Mouse (Mus musculus) right cerebral cortex, postnatal 36 days (tissue): ENCODE measurements around the gene Fli1.

Source experiments
- DNase-seq, 2 experiments: peaks; one replicate each; pipeline ENCODE4 v3.0.0; 2022; ENCODE audit warnings: low spot score in 2 of 2, mixed read lengths in 1 of 2

Gene Fli1

DNA sequence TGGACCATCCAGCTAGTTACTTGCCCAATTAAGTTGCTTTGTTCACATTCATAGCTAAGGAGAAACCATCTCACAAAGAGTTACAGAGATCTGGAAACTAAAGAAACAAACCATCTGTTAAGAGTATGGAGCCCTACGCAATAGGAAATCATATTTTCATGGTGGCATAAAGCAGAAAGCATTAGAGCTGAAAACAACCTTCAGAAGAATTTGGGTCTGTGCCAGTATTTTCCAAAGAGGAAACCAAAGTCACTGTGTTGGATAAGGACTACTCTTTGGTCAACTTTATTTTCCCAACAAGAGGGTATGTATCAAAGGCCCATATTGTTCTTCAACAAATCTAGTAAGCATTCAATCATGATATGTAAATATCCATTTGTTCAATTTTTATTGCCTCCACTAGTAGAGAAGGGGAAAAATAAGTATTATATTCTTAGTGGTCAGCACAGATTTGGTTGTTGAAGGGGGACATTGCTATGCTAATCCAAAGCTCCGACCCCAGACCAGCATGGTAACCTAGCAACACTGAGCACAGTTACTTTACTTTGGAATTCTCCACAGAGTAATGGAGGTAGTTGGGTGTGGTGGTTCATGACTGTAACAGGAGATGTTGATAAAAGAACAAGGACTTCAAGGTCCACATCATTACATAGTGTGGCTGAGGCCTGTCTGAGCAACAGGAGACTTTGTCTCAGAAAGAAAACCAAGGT, 20.0 kb downstream of the Fli1 start:
- DNase-seq = no peak

DNA sequence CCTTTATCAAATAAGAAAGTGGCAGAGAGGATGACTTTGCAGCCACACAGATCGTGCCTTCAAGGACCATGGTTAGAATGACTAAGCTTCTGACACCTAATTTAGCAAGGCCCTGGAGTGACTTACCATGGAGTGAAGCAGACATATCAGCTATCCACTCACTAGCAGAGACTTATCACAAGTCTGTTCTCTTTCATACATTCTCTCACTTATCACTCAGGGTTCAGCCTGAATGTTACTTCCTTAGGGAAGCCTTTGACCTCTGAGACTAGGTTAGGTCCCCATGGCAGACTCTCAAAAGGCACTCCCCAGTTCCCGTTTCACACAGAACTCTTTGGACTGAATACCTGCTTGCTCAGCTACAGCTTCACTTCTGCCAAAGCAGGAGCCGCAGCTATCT, 21.3 kb downstream of the Fli1 start:
- no peak for DNase-seq

DNA sequence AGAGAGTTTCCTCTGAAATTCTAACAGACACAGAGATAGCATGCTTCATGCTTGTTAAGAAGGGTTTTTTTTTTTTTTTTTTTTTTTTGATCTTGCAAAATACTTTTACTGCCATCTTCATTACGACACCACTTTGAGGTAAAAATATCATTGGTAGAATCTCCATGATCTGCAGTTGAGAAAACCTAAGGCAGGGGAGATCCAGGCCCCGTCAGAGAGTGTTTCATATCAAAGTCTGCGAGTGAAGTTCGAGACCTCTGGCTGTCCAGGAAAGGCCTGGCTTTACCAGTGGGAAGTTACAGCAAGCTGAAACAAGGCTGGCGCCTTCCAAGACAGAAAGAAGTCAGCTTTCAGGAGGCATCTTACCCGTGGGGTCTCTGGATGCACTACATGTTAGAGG, 21.8 kb downstream of the Fli1 start:
- no peak for DNase-seq

DNA sequence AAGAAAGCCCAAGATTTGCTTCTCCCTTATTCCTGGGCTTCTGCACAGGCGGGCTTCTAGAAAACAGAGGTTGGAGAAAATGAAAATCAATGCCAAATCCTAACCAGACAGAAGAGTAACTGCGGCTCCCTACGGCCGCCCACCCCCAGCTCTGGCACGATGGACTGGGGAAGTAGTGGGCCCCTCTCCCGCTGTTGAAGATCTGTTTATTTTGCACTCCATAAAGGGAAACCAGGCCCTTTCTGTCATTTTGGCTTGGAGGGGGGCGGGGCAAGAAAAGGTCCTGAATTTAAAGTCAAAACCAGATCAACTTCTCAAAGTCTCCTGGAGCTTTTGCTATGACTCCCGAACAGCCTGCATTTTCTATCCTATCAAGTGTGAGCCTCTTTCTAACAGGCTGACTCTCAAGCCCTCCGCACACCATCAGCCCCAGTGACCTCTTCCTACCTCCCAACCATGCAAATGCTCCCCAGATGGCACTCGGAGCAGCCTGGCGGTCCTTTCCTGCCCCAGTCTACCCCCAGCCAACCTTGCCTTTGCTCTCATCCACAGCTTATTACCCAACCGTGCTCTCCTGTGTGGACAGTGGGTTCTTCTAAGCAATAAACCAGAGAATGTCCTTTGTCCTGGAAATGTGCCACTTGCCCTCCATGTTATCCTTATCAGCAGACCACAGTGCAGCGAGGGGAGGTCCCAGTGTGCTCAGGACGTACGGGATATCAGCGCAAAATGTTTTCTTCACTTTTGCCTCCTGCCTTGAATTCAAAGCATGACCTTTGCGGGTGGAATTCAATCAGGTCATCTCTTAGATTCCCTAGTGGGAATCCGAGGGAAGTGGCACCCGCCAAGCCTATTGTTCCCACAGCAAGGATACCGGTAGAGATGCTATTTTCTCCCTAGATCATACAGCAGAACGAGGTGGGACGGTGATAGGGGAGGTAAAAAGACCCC, 23.3 kb downstream of the Fli1 start:
- no peak for DNase-seq

DNA sequence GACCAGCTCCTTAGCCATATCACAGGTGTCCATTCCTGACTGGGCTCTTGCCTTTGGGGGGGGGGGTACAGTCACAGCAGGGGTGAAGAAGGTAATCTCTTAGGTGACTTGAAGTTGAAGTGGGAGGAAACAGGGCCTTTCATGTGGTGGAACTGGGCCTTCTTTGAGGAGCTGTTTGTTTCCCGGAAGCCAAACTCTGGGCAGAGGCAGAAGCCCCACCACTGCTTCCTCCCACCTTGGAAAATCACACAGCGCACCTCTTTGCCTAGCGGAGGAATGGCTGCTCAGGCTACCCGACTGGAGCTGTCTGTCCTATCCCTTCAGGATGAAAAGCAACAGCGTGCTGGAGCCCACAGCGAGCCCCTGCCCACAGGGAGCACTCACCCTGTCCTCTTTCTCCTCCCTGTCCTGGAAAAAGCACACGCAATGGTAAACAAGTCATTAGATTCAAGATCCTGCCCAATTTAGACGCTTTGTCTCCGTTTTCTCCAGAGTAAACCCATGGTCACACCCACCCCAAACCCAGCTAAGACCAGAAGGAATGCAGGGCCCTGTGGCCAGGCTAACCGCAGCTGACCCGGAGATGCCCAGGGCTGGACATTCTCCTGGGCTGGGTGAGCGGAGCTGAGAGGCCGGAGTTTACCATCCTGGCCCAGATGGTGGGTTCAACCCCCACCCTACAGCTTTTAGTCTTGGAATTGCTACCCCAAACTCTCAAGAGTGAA, 24.1 kb downstream of the Fli1 start:
- no peak for DNase-seq

DNA sequence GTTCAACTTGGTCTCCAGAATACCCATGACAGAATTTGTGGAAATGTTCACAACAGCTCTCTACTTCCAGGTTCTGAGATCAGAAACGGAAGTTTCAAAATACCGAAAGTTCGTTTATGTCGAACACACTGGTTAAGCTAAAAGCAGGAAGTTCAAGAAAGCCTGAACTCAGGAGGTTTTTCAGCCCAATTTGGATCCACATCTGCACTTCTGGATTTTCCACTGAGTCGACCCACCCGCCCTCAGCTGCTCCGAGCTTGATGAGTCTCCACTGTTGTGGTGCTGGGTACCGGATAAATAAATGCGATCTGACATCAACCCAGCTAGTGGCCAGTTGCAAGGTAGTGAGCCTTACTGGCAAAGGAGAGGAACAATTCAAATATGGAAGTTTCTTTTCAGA, 26.0 kb downstream of the Fli1 start:
- DNase-seq = no peak

DNA sequence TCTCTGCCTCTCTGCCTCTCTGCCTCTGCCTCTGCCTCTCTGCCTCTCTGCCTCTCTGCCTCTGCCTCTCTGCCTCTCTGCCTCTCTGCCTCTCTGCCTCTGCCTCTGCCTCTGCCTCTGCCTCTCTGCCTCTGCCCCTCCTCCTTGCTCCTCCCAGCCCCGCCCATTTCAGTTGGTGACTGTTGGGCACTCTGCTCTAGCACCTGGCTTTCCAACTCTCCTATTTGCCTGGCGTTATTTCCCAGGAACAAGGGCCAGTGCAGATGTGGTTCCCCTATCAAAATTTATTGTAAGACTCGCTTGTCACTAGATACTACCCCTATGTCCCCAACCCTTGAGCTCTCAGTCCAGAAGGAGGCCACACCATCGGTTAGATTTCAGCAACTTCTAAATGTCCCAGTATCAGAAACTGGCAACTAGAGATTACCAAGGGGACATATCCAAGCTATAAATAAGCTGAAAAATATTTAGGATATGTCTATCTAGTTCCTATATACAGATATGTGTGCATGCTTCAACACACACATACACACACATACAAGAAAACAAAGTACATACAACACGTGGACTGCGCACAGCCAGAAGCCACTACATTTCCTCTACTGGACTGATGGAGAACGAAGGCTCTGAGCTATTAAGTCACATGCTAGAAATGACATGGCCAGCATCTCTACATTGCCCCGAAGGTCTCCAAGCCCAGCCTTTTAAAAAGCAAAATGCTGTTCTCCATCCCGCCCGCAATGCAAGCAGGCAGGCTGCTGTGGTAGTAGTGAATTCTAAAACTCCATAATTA, 26.6 kb downstream of the Fli1 start:
- no peak for DNase-seq

DNA sequence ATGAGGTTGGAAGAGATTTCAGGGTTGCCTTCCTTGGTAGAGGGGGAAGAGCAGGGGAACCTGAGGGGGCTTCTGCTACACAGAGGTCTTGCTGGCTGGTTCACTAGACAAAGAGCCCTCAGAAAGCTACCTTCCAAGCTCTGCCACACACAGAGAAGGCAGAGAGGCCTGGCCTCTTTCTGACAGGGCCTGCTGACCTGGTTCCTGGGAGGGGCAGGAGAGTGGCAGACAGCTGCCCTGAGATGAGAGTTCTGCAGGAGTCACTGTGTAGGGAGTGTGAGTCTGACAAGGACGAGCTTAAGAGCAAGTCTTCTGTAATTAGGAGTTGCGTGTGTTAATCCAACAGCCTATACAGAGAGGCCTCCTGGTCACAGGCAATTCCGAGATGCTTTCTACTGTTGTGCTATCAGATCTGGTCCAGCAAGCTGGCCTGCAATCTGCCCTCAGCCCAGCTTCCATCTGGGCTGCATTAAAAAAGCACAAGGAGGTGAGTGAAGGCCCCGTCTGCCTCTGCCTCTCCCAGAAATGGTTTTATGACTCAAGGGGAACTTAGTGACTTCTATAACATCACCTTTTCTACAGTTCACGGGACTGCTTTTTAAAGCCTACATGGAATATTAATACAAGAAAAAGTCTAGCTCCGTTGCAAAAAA, 28.1 kb downstream of the Fli1 start:
- no peak for DNase-seq

DNA sequence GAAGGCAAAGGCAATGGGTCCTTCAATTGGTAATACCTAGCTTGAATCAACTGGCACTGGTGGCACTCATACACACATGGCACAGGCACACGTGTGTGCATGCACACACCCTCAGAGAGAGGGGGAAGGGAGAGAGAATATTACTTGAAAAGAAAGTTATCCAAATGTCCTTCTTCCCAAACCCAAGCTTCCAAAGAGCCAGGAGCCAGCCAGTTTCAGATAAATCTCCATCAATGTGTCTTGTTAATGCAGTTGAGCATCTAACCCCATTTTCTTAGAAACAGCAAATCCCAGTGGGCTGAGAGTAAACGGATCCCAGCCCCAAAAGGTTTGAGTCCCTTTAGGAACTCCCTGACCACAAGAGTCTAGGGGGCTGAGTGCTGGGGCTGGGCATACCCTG, 29.2 kb downstream of the Fli1 start:
- no peak for DNase-seq

DNA sequence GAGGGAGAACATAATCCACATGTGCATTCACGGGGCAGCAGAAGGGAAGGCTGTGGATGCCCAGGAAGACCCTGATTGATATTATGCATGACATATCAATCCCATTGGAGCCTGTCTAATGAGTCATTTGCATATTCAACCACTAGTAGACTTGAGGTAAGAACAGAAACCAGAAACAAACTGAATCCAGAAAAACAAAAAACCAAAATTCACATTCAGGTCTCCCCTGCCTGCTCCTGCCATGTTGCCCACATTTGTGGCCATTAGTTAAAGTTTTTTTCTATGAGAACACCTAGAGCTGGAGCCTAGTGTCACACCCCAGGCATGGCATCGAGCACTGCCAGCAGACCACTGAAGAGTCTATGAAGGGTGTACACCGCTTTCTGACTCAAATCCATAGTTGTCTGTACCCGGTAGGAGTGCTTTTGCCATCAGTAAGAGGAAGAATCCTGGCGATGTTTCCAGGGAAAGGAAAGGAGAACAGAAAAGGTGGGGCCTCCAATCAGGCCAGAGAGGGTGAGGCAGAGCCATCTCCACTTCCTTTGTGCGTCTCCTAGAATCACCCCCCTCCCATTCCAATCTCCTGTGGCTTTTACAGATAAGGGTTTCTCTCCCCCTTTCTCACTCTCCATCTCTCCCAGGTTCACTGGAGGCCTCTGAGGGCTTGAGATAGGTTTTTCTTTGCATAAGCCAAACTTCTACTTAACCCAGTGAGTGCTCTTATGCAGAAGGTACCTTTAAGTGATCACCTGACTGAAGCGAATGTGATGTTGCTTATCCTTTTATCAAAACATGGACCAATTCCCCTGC, 32.0 kb downstream of the Fli1 start:
- DNase-seq = no peak

GRCm38 (mm10) chr9:32509706-32510156, 32.9 kb downstream of the Fli1 start:
- DNase-seq = no peak

GRCm38 (mm10) chr9:32508648-32509047, 34.0 kb downstream of the Fli1 start:
- no peak for DNase-seq

DNA sequence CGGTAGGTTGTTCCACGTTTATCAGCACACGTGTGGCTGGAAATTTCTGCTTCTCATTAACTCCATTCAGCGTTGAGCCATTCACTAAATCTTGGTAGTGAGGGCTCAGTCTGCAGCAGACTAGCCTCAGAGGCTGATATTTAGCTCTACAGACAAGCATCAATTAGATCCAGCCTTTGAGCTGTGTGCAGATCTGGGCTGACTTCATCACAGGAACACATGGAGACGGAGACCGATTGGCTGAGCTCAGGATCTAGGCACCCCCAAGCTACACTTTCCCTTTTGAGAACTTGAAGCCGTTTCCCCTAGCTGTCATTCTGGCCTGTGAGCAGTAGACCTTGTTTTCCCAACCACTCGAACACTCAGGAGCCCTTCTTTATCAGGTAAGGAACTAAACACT, 34.5 kb downstream of the Fli1 start:
- no peak for DNase-seq

DNA sequence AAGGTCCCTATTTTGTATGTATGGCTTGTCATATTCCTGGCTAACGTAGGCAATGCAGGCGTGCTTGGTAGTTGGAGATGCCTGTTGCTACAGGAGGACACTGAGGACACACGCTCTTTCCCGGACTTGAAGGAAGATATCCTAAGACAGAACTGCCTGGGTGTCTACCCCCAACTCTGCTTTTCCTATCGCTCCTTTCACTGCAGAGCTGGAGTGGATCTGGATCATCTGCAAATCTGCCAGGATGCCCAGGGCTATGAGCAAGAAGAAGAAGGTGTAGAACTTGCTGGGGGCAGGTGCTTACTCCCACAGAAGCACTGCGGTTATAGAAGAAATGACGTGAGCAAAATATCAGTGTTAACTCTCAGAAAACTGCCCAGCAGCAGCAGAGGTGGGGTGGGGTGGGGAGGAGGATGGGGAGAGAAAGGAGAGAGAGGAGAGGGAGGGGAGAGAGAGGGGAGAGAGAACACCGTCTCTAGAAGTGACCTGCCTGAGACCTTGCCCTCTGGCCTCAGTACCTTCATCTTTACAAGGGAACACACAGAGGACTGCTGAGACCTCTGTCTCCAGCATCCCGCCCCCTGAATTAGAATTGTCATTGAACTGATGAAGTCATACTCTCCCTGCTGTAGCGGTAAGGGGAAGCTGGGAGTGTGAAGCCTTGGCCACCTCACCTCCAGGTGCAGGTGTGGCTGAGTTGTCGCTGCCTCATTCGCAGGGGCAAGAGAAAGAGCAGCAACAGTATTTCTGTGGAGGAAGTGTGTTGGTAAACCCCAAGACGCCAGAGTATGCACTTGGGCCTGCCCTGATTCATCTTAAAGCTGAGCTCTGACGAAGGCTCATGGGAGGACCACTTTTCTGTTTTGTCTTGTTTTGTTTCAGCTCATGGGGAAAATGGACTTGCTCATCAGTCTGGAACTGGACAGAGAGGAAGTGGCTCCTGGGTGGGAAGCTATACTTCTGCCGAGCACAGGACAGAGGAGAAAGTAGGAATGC, 35.5 kb downstream of the Fli1 start:
- no peak for DNase-seq

- DNase-seq = no peak
Measured at GRCm38 (mm10) chr9:32506161-32506560, 36.5 kb downstream of the Fli1 start.

DNA sequence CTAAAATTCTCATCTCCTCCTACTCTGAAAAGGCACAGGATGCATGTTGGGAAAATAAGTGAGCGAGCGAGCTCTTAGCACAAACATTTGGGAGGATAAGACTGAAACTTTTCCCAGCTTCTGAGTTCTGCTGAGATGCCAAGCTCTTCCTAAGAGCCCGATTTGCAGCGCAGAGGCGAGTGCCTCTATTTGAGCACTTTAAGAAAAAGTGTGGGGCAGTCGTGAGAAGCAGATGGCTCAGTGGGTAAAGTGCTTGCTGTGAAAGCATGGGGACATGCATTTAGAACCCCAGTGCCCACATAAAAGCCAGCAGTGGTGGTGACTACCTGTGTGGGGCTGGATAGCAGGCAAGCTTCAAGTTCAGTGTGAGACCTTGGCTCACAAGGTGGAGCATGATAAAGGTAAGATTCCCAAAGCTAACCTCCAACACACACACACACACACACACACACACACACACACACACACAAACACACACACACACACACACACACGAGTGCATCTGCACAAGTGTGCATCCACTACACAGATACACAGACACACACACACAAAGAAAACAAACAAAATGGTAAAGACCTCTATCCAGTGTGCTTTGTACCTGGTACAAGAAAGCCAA, 37.1 kb downstream of the Fli1 start:
- peak in 1 of 2 experiments; percentile 34 for DNase-seq

DNA sequence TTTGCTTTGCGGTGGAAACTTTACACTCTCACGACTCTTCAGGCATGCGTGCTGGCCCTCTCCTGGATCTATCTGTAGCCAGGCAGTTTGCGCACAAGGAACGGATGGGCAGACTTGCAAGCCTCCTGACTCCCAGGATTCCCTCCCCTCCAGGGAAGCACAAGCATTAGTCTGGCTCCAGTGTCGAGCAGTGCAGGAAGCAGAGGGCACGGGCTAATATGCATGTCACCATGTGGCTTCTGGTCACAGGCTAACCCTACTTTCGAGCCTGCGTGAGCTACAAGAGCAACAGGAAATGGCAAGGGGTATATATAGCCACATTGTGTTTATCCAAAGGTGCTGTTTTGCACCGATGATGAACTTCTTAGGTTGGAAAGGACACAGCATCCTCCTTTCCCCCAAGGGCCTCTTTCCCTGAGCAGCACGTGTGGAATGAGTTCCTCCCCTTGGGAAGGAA, 38.6 kb downstream of the Fli1 start:
- no peak for DNase-seq

DNA sequence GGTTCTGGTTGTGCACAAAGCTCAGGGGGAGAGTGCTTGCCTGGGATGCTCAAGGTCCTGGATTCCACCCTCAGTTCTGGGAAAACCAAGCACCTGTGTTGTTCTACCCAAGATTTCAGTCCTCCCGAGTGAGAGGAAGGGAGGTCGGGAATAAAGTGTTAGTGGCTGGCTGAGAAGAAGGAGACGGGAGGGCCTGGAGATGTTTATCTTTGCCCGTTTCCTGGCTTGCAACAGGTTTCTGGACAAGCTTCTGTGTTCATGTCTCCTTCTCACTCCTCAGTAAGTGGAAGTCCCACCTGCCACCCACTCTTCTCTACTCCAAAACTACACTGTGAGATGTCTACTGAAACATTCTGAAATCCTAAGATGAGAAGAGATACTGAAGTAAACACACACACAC, 39.2 kb downstream of the Fli1 start:
- DNase-seq = no peak
